Mouse (Mus musculus) hindbrain, embryonic 13.5 days (tissue): ENCODE measurements around the gene Plch2. TPM values are rescaled to one million over a fixed set of nuclear protein-coding genes. Genes with fewer than 3 reads are reported as not detected.

Source experiments
- ATAC-seq: fragments of 200-750 bp; cut with Nextera tagmentation; 2 replicates; pipeline ENCODE4 v1.8.0; 2017; ENCODE audit warnings: moderate TSS enrichment; ENCODE audit not compliant: low FRiP score
- H3K27ac ChIP-seq: fragments of 300-500 bp; sonication (generic); 2 replicates; pipeline ENCODE4 v1.5.1; 2015; ENCODE audit warnings: inconsistent platforms, mild to moderate bottlenecking, moderate library complexity
- H3K27me3 ChIP-seq: fragments of 300-500 bp; sonication (generic); 2 replicates; pipeline ENCODE4 v1.6.1; 2015; ENCODE audit warnings: mild to moderate bottlenecking, inconsistent platforms
- H3K36me3 ChIP-seq: fragments of 300-500 bp; sonication (generic); 2 replicates; pipeline ENCODE4 v1.6.1; 2015; ENCODE audit warnings: mild to moderate bottlenecking, inconsistent platforms
- H3K4me1 ChIP-seq: fragments of 300-500 bp; sonication (generic); replicated peaks from 2 replicates; pipeline ENCODE4 v1.6.1; 2015; ENCODE audit warnings: inconsistent platforms
- H3K4me2 ChIP-seq: fragments of 300-500 bp; sonication (generic); 2 replicates; pipeline ENCODE4 v1.6.1; 2015; ENCODE audit warnings: inconsistent platforms, mild to moderate bottlenecking, moderate library complexity
- H3K4me3 ChIP-seq: fragments of 300-500 bp; sonication (generic); 2 replicates; pipeline ENCODE4 v1.5.1; 2015; ENCODE audit warnings: mild to moderate bottlenecking, inconsistent platforms
- H3K9ac ChIP-seq: fragments of 300-500 bp; sonication (generic); 2 replicates; pipeline ENCODE4 v1.6.1; 2015; ENCODE audit warnings: mild to moderate bottlenecking, inconsistent platforms
- H3K9me3 ChIP-seq: fragments of 300-500 bp; sonication (generic); 2 replicates; pipeline ENCODE4 v1.6.1; 2016; ENCODE audit warnings: inconsistent platforms
- WGBS: fragments of 180-500 bp; shearing (Covaris S2); methylation state at CpG from one replicate; pipeline ENCODE4 v1.1.7; 2015; 5-methylcytosine and 5-hydroxymethylcytosine counted together
- polyA plus RNA-seq: library from polyadenylated mRNA; unstranded; fragments of >200 nt; fragmentation: Nextera tagmentation; extraction: Ambion mirVana; gene quantifications from 2 replicates; pipeline ENCODE4 v1.2.1, GENCODE M21; 2015

The Plch2 gene
- polyA plus RNA-seq, 1 experiment from 2014 or later = 8.4 TPM

DNA sequence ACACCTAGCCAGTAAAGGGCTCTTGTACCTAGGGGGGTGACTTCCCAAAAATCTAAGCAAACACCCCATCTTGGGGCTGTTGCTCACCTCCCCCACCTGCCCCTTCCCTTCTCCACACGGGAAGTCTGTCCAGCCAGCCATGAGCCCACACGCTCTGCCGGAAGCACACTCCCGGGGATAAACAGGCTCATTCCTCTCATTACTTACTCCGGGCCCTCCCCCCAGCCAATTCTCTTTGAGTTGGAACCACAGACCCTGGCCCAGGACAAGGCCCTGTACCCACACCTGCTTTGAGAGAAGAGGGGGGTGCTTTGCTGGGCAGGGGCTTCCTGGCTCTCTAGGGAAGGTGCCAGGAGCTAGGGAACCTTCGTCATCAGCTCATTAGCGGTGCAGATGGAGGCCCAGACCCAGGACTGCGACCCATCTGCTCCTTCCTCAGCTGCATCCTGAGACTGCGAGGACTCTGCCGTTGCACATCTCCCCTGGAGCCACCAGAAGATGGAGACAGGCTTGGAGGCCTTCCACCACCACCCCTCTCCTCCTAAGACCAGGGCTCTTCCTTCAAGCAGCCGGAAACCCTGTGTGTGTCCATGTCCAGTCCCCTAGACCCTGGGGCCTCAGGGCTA, 39.2 kb downstream of the Plch2 start:
- no peaks in the 10 kb centered on the region for H3K9me3 ChIP-seq
- no peak for ATAC-seq
- H3K4me2 ChIP-seq = no peak overlapping the region
- peaks cover 17% of the 10 kb centered on the region; the same call in 1 of the 2 replicates for H3K27me3 ChIP-seq
- no peak overlapping the region for H3K27ac ChIP-seq
- WGBS = 61% methylated on average over 11 of the region's 11 CpGs
- H3K4me1 ChIP-seq = peaks cover 92% of the 10 kb centered on the region
- no peaks in the 10 kb centered on the region for H3K36me3 ChIP-seq
- no peak overlapping the region for H3K4me3 ChIP-seq
- no peak overlapping the region for H3K9ac ChIP-seq

DNA sequence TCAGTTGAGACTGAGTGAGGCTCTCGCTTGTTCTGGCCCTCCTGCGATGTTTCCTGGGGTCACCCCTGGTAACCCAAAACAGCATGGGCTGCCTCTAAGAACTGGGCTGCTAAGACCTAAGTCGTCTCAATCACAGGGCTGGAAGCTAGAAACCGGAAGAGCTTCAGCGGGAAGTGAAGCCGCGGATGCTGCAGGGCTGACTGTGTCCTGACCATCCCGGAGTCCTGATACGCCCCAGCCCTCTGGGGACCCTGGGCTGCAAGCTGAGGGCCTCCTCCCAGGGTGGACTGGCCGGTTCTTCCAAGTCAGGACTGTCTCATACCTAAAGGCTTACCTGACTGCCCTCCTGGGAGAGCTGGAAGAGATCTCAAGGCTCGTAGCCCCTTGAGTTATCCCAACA, 39.8 kb downstream of the Plch2 start:
- no peaks in the 10 kb centered on the region for H3K36me3 ChIP-seq
- no peak overlapping the region for H3K4me2 ChIP-seq
- no peak for ATAC-seq
- H3K27ac ChIP-seq = no peak overlapping the region
- WGBS = 64% methylated on average over 11 of the region's 11 CpGs
- no peaks in the 10 kb centered on the region for H3K9me3 ChIP-seq
- H3K27me3 ChIP-seq = peaks cover 14% of the 10 kb centered on the region; the same call in 1 of the 2 replicates
- no peak overlapping the region for H3K4me3 ChIP-seq
- H3K9ac ChIP-seq = no peak overlapping the region
- H3K4me1 ChIP-seq = peaks cover 89% of the 10 kb centered on the region

DNA sequence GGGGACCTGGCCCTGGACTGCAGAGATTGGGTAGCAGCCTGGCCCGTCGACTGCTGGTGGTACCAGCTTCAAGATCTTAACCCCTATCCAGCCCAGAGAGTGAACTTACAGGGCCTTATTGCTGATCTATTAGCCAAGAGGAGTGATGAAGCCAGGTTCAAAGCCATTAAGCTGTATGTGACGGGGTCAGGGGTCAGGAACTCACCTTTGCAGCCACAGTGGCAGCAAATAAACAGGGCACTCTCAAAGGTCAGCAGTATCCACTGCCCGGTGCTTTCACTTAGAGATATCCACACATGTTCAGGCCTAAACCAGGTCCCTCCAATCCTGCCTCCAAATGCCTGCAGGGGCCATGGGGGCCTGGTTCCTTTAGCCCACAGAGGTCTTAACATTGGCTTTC, 41.0 kb downstream of the Plch2 start:
- Histone ChIP-seq H3K27me3 (peaks cover 14% of the 10 kb centered on the region; the same call in 1 of the 2 replicates), H3K9ac (no peak overlapping the region), H3K9me3 (no peaks in the 10 kb centered on the region), H3K4me3 (no peak overlapping the region), H3K4me1 (peaks cover 86% of the 10 kb centered on the region), H3K27ac (no peak overlapping the region), H3K4me2 (no peak overlapping the region), H3K36me3 (no peaks in the 10 kb centered on the region)
- ATAC-seq = no peak
- WGBS = 90% methylated on average over 4 of the region's 4 CpGs

DNA sequence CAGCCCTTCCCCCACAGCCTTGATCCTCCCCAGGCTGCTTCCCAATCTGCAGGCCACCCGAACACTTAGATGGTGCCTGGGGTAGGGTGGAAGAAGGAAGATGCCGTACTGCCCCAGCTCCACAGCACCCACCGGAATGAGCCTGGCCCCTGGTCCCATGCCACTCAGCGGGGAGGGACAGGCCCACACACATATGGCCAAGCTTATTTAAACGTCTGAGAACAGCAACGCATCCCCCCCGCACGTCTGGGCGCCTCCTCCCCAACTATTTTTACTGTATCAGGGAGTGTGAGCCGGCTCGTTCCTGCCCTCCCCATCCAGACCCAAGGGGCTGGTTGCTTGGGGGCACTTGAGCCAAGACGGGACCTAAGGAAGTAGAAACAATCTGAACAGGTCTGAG, 41.8 kb downstream of the Plch2 start:
- Histone ChIP-seq H3K4me3 (no peak overlapping the region), H3K27me3 (peaks cover 14% of the 10 kb centered on the region; the same call in 1 of the 2 replicates), H3K4me1 (peaks cover 81% of the 10 kb centered on the region), H3K9me3 (no peaks in the 10 kb centered on the region), H3K27ac (0 out of 2 replicates have a peak overlapping the region, but pooled peaks have one; percentile 12), H3K9ac (peak overlapping the region; percentile 46), H3K36me3 (no peaks in the 10 kb centered on the region), H3K4me2 (no peak overlapping the region)
- ATAC-seq = no peak
- WGBS = 73% methylated on average over 12 of the region's 12 CpGs

DNA sequence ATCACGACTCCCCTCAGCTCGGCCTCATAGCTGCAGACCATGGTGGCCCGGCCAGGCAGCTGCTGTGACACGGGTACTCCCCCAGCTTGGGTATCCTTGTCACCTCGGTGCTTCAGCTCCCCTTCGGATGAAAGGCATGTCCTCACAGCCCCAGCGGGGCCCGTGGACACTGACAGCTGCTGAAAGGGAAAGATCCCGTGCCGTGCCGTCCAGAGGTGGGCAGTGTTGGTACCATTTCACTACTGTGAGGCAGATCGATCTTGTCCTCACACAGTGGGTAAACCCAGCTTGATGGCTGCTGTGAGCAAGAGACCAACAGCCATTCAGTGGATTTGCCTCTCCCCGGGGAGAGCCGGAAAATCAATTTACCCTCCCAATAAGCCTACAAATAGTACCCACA, 42.3 kb downstream of the Plch2 start:
- no peak overlapping the region for H3K27ac ChIP-seq
- H3K4me1 ChIP-seq = peaks cover 76% of the 10 kb centered on the region
- peak overlapping the region; percentile 46 for H3K9ac ChIP-seq
- 60% methylated on average over 14 of the region's 14 CpGs for WGBS
- no peak for ATAC-seq
- no peak overlapping the region for H3K4me3 ChIP-seq
- H3K9me3 ChIP-seq = no peaks in the 10 kb centered on the region
- H3K36me3 ChIP-seq = no peaks in the 10 kb centered on the region
- H3K27me3 ChIP-seq = peaks cover 14% of the 10 kb centered on the region; the same call in 1 of the 2 replicates
- no peak overlapping the region for H3K4me2 ChIP-seq

DNA sequence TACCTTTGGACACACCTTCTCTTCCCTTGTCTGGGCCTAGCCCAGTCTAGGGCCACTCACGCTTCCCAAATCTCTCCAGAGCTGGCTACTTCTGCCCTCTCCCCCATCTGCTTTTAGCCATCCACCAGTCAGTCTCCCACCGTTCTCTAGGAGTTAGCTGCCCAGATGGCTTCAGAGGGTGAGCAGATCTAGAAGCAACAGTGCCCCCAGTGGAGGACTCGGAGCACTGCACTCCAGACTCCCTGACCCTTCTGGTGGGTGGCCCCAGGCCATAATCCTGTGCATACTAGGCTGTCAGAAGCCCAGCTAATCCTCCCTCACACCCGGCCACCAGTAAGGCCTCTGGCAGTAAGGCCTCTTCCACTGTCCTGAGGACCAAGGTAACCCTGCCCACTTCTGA, 43.8 kb downstream of the Plch2 start:
- peaks cover 9% of the 10 kb centered on the region; the same call in 1 of the 2 replicates for H3K27me3 ChIP-seq
- no peak overlapping the region for H3K9ac ChIP-seq
- no peaks in the 10 kb centered on the region for H3K36me3 ChIP-seq
- no peak overlapping the region for H3K4me3 ChIP-seq
- H3K9me3 ChIP-seq = no peaks in the 10 kb centered on the region
- H3K27ac ChIP-seq = no peak overlapping the region
- H3K4me1 ChIP-seq = peaks cover 61% of the 10 kb centered on the region
- WGBS = 10% methylated on average over 4 of the region's 4 CpGs
- peak; percentile 25; the same call in 1 of the 2 replicates for ATAC-seq
- H3K4me2 ChIP-seq = no peak overlapping the region

DNA sequence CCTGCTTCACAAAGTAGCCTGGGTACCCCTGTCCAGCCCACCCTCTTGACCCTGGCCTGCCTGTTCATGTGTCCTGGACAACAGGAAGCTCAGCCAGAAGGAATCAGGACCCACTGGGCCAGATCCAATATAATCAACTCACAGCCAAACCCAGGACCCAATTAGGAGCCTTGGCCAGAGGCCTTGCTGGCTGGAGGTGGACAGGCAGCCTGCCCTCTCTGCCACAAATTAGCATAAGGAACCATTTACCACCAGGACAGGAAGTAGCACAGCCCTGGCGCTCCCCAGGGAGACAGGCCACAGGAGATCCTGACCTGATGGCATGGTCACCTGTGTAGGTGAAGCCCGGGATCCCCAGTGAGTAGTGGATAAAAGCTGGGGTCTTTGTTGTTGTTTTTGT, 44.5 kb downstream of the Plch2 start:
- Histone ChIP-seq H3K4me1 (peaks cover 54% of the 10 kb centered on the region), H3K4me3 (no peak overlapping the region), H3K4me2 (no peak overlapping the region), H3K9ac (no peak overlapping the region), H3K27me3 (peaks cover 10% of the 10 kb centered on the region; the same call in 1 of the 2 replicates), H3K27ac (no peak overlapping the region), H3K36me3 (no peaks in the 10 kb centered on the region), H3K9me3 (no peaks in the 10 kb centered on the region)
- 78% methylated on average over 2 of the region's 2 CpGs for WGBS
- ATAC-seq = no peak

DNA sequence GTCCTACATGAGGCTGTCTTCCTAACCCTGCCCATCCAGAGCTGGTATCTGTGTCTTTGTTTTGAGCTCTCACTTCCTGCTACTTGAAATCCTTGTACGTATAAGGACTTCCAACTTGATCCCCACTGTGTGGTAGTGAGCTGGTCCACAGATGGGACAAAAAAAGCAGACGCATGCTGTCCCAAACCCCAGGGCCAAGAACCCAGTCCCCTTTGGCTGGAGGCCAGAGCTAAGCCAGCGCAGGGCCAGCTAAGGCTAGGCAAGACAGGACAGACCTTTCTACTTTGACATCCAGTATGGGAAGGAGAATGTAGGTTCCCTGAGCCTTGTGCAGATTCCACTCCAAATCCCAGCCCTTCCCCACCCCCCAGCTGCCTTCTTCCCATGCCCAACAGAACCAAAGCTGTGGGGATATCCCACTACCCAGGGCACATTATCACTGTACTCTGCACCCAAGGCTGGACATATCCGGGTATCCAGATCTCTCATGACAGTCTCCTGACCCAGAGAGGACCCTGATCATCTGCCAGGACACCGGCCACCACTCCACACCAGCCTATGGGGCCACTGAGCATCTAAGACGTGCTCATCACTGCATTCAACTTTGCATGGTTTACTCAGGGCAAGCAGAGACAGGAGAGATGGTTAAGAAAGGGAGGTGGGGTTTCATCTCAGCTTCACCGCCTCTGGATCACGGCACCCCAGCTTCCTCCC, 45.1 kb downstream of the Plch2 start:
- Histone ChIP-seq H3K4me2 (no peak overlapping the region), H3K27ac (no peak overlapping the region), H3K9me3 (no peaks in the 10 kb centered on the region), H3K27me3 (peaks cover 7% of the 10 kb centered on the region; the same call in 1 of the 2 replicates), H3K9ac (no peak overlapping the region), H3K36me3 (no peaks in the 10 kb centered on the region), H3K4me3 (no peak overlapping the region), H3K4me1 (peaks cover 52% of the 10 kb centered on the region)
- ATAC-seq = no peak
- WGBS = 85% methylated on average over 8 of the region's 8 CpGs

DNA sequence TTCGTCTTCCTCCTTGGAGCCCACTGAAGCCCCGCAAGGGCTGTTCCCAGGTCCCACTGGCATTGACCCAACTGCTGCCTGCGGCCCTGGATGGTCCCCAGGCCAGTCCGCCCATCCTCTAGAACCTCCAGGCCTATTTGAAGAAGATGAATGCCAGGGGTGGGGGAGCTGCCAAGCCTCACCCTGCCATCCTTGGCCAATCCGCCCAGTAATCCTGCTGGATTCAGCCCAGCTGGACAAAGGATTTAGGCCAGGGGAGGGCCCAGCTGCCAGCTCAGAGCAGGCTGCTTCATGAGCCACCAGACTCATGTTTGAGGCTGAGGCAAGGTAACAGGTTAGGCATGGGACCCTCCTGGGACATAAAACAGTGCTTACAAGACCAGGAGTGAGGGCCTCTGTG, 45.7 kb downstream of the Plch2 start:
- Histone ChIP-seq H3K4me3 (no peak overlapping the region), H3K4me2 (no peak overlapping the region), H3K27ac (no peak overlapping the region), H3K9ac (no peak overlapping the region), H3K4me1 (peaks cover 52% of the 10 kb centered on the region), H3K36me3 (no peaks in the 10 kb centered on the region), H3K9me3 (no peaks in the 10 kb centered on the region), H3K27me3 (peaks cover 7% of the 10 kb centered on the region; the same call in 1 of the 2 replicates)
- 78% methylated on average over 5 of the region's 5 CpGs for WGBS
- ATAC-seq = no peak

DNA sequence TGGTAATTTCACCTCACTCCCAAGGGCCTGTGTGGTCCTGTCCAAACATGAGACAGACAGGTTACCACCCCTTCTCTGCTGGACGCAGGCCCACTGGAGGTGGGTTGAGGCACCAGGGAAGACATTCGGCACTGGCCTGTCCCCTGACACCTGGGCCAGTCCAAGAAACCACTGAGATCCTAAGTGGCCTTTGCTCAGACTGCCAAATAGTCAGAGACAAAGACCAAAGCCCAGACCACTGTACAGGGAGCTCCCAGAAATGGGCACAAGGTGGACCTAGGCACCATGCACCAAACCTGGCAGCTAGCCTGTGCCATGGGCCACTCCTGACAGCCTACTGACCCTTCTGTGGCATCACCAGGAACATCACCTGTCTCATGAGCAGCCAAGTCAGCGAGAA, 47.4 kb downstream of the Plch2 start:
- 87% methylated on average over 3 of the region's 3 CpGs for WGBS
- Histone ChIP-seq H3K9ac (no peak overlapping the region), H3K27ac (no peak overlapping the region), H3K36me3 (no peaks in the 10 kb centered on the region), H3K4me3 (no peak overlapping the region), H3K9me3 (no peaks in the 10 kb centered on the region), H3K4me2 (no peak overlapping the region), H3K27me3 (peaks cover 7% of the 10 kb centered on the region; the same call in 1 of the 2 replicates), H3K4me1 (peaks cover 37% of the 10 kb centered on the region)
- ATAC-seq = no peak

DNA sequence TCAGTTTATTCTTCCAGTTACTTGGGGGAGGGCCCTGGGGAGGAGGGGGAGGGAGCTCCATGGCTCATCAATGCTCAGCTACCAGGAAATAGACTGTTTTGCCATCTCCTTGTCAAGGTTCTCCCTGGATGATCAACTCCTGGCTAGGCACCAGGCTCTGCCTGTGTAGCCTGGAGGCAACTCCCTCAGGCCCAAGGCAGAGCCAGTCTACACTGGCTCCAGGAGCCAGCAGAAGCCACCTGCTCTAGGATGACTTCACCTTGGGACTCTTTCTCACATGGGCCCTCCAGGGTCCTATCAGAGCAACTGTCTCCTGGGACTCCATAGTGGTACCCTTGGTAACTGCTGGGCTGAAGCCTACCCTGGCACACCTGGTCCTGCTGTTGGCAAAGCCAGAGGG, 48.5 kb downstream of the Plch2 start:
- Histone ChIP-seq H3K9ac (no peak overlapping the region), H3K9me3 (no peaks in the 10 kb centered on the region), H3K36me3 (no peaks in the 10 kb centered on the region), H3K27ac (no peak overlapping the region), H3K4me2 (no peak overlapping the region), H3K4me1 (peaks cover 28% of the 10 kb centered on the region; the same call in 1 of the 2 replicates), H3K27me3 (peaks cover 4% of the 10 kb centered on the region; the same call in 1 of the 2 replicates), H3K4me3 (no peak overlapping the region)
- ATAC-seq = no peak

DNA sequence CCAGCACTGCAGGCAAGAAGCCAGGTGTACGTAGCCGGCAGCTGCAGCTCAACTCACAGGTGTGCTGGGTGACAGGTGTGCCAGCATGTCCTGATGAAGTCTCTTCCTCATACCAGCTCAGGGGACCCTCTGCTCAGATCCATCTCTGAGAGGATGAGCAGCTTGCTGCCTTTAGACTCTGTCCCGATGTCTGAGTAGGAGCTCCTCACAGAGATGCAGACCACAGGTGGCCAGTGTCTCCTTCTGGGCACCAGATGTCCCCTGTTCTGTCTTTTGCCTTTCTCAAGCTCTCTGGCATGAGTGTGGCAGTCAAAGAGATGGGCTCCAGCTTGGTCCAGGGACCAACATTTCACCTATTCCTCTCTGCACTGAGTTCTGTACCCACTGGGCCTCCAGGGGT, 48.9 kb downstream of the Plch2 start:
- WGBS = 87% methylated on average over 3 of the region's 3 CpGs
- Histone ChIP-seq H3K27me3 (peaks cover 4% of the 10 kb centered on the region; the same call in 1 of the 2 replicates), H3K4me3 (no peak overlapping the region), H3K27ac (no peak overlapping the region), H3K9ac (no peak overlapping the region), H3K4me1 (peaks cover 26% of the 10 kb centered on the region; the same call in 1 of the 2 replicates), H3K4me2 (no peak overlapping the region), H3K9me3 (no peaks in the 10 kb centered on the region), H3K36me3 (no peaks in the 10 kb centered on the region)
- ATAC-seq = no peak
